Mouse (Mus musculus) forebrain, embryonic 12.5 days (tissue): ENCODE results near the gene Rhox2a. TPM values are rescaled to one million over a fixed set of nuclear protein-coding genes. Genes with fewer than 3 reads are reported as not detected.
"Not testable (repeated sequence)": the region's sequence is repeated elsewhere in the genome, so short reads cannot be mapped to it uniquely, and the experiment has no call there.

ENCODE experiments used
- ATAC-seq: fragments of 200-750 bp; cut with Nextera tagmentation; 2 replicates; pipeline ENCODE4 v1.8.0; 2017; ENCODE audit warnings: moderate TSS enrichment; ENCODE audit not compliant: low FRiP score
- H3K27ac ChIP-seq: fragments of 300-500 bp; sonication (generic); 2 replicates; pipeline ENCODE4 v1.5.1; 2016; ENCODE audit warnings: mild to moderate bottlenecking
- H3K27me3 ChIP-seq: fragments of 300-500 bp; sonication (generic); 2 replicates; pipeline ENCODE4 v1.6.1; 2016; ENCODE audit warnings: mild to moderate bottlenecking
- H3K36me3 ChIP-seq: fragments of 300-500 bp; sonication (generic); replicated peaks from 2 replicates; pipeline ENCODE4 v1.6.1; 2016; ENCODE audit warnings: mild to moderate bottlenecking
- H3K4me1 ChIP-seq: fragments of 300-500 bp; sonication (generic); 2 replicates; pipeline ENCODE4 v1.6.1; 2016
- H3K4me2 ChIP-seq: fragments of 300-500 bp; sonication (generic); 2 replicates; pipeline ENCODE4 v1.6.1; 2016; ENCODE audit warnings: mild to moderate bottlenecking, moderate library complexity
- H3K4me3 ChIP-seq: fragments of 300-500 bp; sonication (generic); replicated peaks from 2 replicates; pipeline ENCODE4 v1.5.1; 2016; ENCODE audit warnings: mild to moderate bottlenecking
- H3K9ac ChIP-seq: fragments of 300-500 bp; sonication (generic); 2 replicates; pipeline ENCODE4 v1.6.1; 2016; ENCODE audit warnings: mild to moderate bottlenecking
- H3K9me3 ChIP-seq: fragments of 300-500 bp; sonication (generic); 2 replicates; pipeline ENCODE4 v1.6.1; 2016
- WGBS: fragments of 180-500 bp; shearing (Covaris S2); methylation state at CpG from one replicate; pipeline ENCODE4 v1.1.7; 2016; 5-methylcytosine and 5-hydroxymethylcytosine counted together
- polyA plus RNA-seq: library from polyadenylated mRNA; unstranded; fragments of >200 nt; fragmentation: Nextera tagmentation; extraction: Ambion mirVana; gene quantifications from 2 replicates; pipeline ENCODE4 v1.2.1, GENCODE M21; 2016

The Rhox2a gene
- polyA plus RNA-seq = not detected in 2 replicates

DNA sequence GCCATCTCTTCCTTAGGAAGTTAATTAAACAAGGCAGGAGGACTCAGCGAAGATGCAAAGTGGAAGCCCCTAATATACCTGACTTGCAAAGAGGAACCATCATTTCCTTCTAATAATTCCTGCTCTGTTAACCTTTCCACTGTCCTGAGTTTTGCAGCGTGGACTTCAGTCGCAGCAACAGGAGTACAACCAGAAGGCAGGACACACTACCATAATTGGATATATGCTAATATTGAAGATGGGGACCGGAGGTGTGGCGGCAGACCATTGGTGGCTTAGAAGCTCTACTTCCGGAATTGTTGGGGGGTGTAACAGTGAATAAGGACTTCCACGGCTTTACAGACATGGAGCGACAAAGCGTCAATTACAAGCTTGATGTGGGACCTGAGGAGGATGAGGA lies at the start of gene Rhox2a:
Gene Rhox2a (plus strand): TSS at position 301 of the 400 bp plus-strand sequence.
- WGBS = 86% methylated on average over 1 of the region's 9 CpGs
- not testable (repeated sequence) for ATAC-seq, H3K9ac ChIP-seq

DNA sequence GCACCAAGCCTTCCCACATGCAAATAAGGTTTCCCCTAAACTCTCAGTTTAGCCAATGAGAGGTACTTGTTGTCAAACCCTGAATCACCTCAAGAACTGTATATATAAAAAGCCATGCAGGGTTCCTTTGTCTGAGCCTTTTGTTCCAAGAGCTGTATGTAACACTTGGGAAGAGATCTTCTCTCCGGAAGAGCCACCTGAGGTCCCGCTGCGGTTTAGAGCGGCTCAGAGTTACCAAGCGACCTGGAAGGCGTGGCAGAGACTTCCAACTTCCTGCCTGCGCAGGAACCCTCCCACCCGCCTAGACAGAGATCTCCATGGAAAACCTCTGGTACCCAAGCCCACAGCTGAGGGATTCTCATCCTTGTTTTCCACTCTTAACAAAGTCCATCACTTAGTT lies 46.1 kb upstream of the Rhox2a start:
- Histone ChIP-seq H3K9ac (no peak overlapping the region), H3K4me3 (no peak overlapping the region), H3K27ac (no peak overlapping the region), H3K4me1 (no peaks in the 10 kb centered on the region), H3K27me3 (no peaks in the 10 kb centered on the region), H3K9me3 (no peaks in the 10 kb centered on the region), H3K4me2 (no peak overlapping the region), H3K36me3 (no peaks in the 10 kb centered on the region)
- no peak for ATAC-seq
- WGBS = 67% methylated on average over 8 of the region's 8 CpGs

More for the DNA sequence above, at the start of gene Rhox2a:
- not testable (repeated sequence) for H3K9me3 ChIP-seq, H3K4me3 ChIP-seq, H3K36me3 ChIP-seq, H3K27ac ChIP-seq, H3K27me3 ChIP-seq, H3K4me2 ChIP-seq, H3K4me1 ChIP-seq

- Histone ChIP-seq H3K4me3 (no peak within 1 kb of the TSS), H3K9me3 (no peaks in the 10 kb centered on the region), H3K27me3 (no peaks in the 10 kb centered on the region), H3K36me3 (no peaks in the 10 kb centered on the region), H3K27ac (no peak within 1 kb of the TSS), H3K4me1 (no peaks in the 10 kb centered on the region), H3K9ac (no peak within 1 kb of the TSS), H3K4me2 (no peak within 1 kb of the TSS)
- 89% methylated on average over 10 of the region's 10 CpGs for WGBS
- no peak for ATAC-seq
These were observed 33.8 kb upstream of the Rhox2a start, which contains the start of gene Gm9 for GRCm38 (mm10) chrX:37210941-37211340. Gene Gm9, minus strand, starts transcription at chrX:37211041.

GRCm38 (mm10) chrX:37222158-37222557 lies 22.6 kb upstream of the Rhox2a start, which contains the start of gene Rhox1:
Gene Rhox1, minus strand, starts transcription at chrX:37222258.
- not testable (repeated sequence) for H3K4me2 ChIP-seq, H3K36me3 ChIP-seq, H3K4me3 ChIP-seq, H3K9ac ChIP-seq, H3K9me3 ChIP-seq, H3K27me3 ChIP-seq, H3K4me1 ChIP-seq, H3K27ac ChIP-seq, ATAC-seq
- WGBS = 84% methylated on average over 1 of the region's 1 CpGs

DNA sequence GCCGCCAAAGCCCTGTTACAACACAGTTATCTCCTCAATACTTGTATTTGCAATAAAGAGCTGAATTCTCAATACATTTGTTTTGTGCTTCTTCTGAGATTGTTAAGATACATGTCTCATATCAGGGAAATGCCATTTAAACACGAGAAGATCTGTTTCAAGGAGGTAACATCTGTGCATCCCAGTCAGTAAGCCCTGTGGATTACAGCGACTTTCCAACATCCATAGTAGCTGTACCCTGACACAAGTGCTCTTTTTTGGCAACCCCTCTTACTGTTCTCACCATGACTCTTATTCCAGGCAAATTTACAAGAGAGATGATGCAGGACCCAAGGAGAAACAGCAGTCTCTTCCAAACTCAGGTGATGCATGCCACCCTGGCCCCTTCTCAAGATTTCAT lies 4.8 kb downstream of the Rhox2a start, which contains the start of gene Rhox3a:
Gene Rhox3a (plus strand): TSS at position 301 of the 400 bp plus-strand sequence.
- WGBS = 73% methylated on average over 1 of the region's 3 CpGs
- not testable (repeated sequence) for H3K27ac ChIP-seq, H3K36me3 ChIP-seq, H3K4me1 ChIP-seq, H3K9ac ChIP-seq, ATAC-seq, H3K4me2 ChIP-seq, H3K9me3 ChIP-seq, H3K4me3 ChIP-seq, H3K27me3 ChIP-seq

- 94% methylated on average over 10 of the region's 19 CpGs for WGBS
- H3K27me3 ChIP-seq, ATAC-seq, H3K4me1 ChIP-seq, H3K9ac ChIP-seq, H3K9me3 ChIP-seq, H3K4me2 ChIP-seq, H3K27ac ChIP-seq, H3K36me3 ChIP-seq, H3K4me3 ChIP-seq: not testable (repeated sequence)
These were observed 20.3 kb downstream of the Rhox2a start, which contains the start of gene Rhox4a for GRCm38 (mm10) chrX:37265038-37265437. Gene Rhox4a, plus strand, starts transcription at chrX:37265338.

Other genes starting within 250 kb of the Rhox2a start
- gene Sowahd, start 196.1 kb upstream of the Rhox2a start, polyA plus RNA-seq = not detected in 2 replicates
- gene Rpl39, start 159.6 kb upstream of the Rhox2a start, polyA plus RNA-seq = 451 and 481 TPM in 2 replicates
- gene Upf3b, start 134.7 kb upstream of the Rhox2a start, polyA plus RNA-seq = 29.7 and 30.1 TPM in 2 replicates
- gene Nkap, start 118.2 kb upstream of the Rhox2a start, polyA plus RNA-seq = 25.5 and 27.2 TPM in 2 replicates
- 0.14 and 0.24 TPM in 2 replicates for gene Akap14, start 76.1 kb upstream of the Rhox2a start, polyA plus RNA-seq
- 362 and 392 TPM in 2 replicates for gene Ndufa1, start 53.8 kb upstream of the Rhox2a start, polyA plus RNA-seq
- gene Rnf113a1, start 53.7 kb upstream of the Rhox2a start, polyA plus RNA-seq = 14.4 and 15.3 TPM in 2 replicates
- not detected in 2 replicates for gene Gm9, start 33.9 kb upstream of the Rhox2a start, polyA plus RNA-seq
- gene Rhox1, start 22.7 kb upstream of the Rhox2a start, polyA plus RNA-seq = not detected in 2 replicates
- not detected in 2 replicates for gene Rhox3a, start 4.9 kb downstream of the Rhox2a start, polyA plus RNA-seq
- not detected in 2 replicates for gene Rhox4a, start 20.4 kb downstream of the Rhox2a start, polyA plus RNA-seq
- not detected in 2 replicates for gene Rhox3a2, start 135.1 kb downstream of the Rhox2a start, polyA plus RNA-seq
- 0.69 TPM in 1 of 2 replicates, not detected in the other for gene Rhox4a2, start 145.9 kb downstream of the Rhox2a start, polyA plus RNA-seq
- gene Rhox2b, start 167.1 kb downstream of the Rhox2a start, polyA plus RNA-seq = not detected in 2 replicates
- gene Rhox4b, start 187.5 kb downstream of the Rhox2a start, polyA plus RNA-seq = 0.24 and 0.27 TPM in 2 replicates
- 0.54 and 0.70 TPM in 2 replicates for gene Rhox2c, start 208.7 kb downstream of the Rhox2a start, polyA plus RNA-seq
- not detected in 2 replicates for gene Rhox3c, start 213.6 kb downstream of the Rhox2a start, polyA plus RNA-seq
- not detected in 2 replicates for gene Rhox4c, start 235.4 kb downstream of the Rhox2a start, polyA plus RNA-seq
- gene Rhox2d, start 248.5 kb downstream of the Rhox2a start, polyA plus RNA-seq = not detected in 2 replicates